Mouse (Mus musculus) cerebellum, postnatal 25 days (tissue): ENCODE results near the gene Bicd1.
A peak's percentile ranks its signal among the peaks of the same experiment; 100 is the strongest.
"Not testable (repeated sequence)": the region's sequence is repeated elsewhere in the genome, so short reads cannot be mapped to it uniquely, and the experiment has no call there.

ENCODE experiments used
- DNase-seq, 2 experiments: peaks; one replicate each; pipeline ENCODE4 v3.0.0; 2021; ENCODE audit warnings: mixed read lengths in 2 of 2

The Bicd1 gene

GRCm38 (mm10) chr6:149408833-149409332 is at the start of gene Bicd1:
Gene Bicd1 (plus strand): TSS chr6:149408886.
- DNase-seq: peak; percentile 93 to 94

GRCm38 (mm10) chr6:149362533-149362932 is 46.2 kb upstream of the Bicd1 start:
- not testable (repeated sequence) for DNase-seq

GRCm38 (mm10) chr6:149365975-149366374 is 42.7 kb upstream of the Bicd1 start:
- DNase-seq: not testable (repeated sequence)

GRCm38 (mm10) chr6:149366403-149366802 is 42.3 kb upstream of the Bicd1 start:
- no peak for DNase-seq

GRCm38 (mm10) chr6:149374986-149375457 is 33.7 kb upstream of the Bicd1 start:
- peak; percentile 45 to 71 for DNase-seq

GRCm38 (mm10) chr6:149383531-149383930 is 25.2 kb upstream of the Bicd1 start:
- DNase-seq: no peak

GRCm38 (mm10) chr6:149386389-149386788 is 22.3 kb upstream of the Bicd1 start:
- DNase-seq: no peak

GRCm38 (mm10) chr6:149389626-149390025 is 19.1 kb upstream of the Bicd1 start:
- DNase-seq: not testable (repeated sequence)

GRCm38 (mm10) chr6:149399396-149399795 is 9.3 kb upstream of the Bicd1 start:
- DNase-seq: peak in 1 of 2 experiments; percentile 29

GRCm38 (mm10) chr6:149409341-149409740 is 655 bp downstream of the Bicd1 start:
- DNase-seq: peak; percentile 58 to 72

- DNase-seq: peak; percentile 34 to 42
Measured at GRCm38 (mm10) chr6:149409845-149410244, 1.2 kb downstream of the Bicd1 start.

- DNase-seq: peak; percentile 65 to 83
Measured at GRCm38 (mm10) chr6:149413256-149413655, 4.6 kb downstream of the Bicd1 start.

- no peak for DNase-seq
Measured at GRCm38 (mm10) chr6:149424748-149425147, 16.1 kb downstream of the Bicd1 start.

GRCm38 (mm10) chr6:149439140-149439539 is 30.5 kb downstream of the Bicd1 start:
- no peak for DNase-seq

- DNase-seq: peak in 1 of 2 experiments; percentile 22
Measured at GRCm38 (mm10) chr6:149442884-149443283, 34.2 kb downstream of the Bicd1 start.

- DNase-seq: no peak
Measured at GRCm38 (mm10) chr6:149445854-149446253, 37.2 kb downstream of the Bicd1 start.

- DNase-seq: no peak
Measured at GRCm38 (mm10) chr6:149457324-149457723, 48.6 kb downstream of the Bicd1 start.

GRCm38 (mm10) chr6:149460971-149461370 is 52.3 kb downstream of the Bicd1 start:
- no peak for DNase-seq

GRCm38 (mm10) chr6:149471477-149471876 is 62.8 kb downstream of the Bicd1 start:
- DNase-seq: peak in 1 of 2 experiments; percentile 12

GRCm38 (mm10) chr6:149472441-149472840 is 63.8 kb downstream of the Bicd1 start:
- peak; percentile 46 to 61 for DNase-seq

GRCm38 (mm10) chr6:149481868-149482267 is 73.2 kb downstream of the Bicd1 start:
- not testable (repeated sequence) for DNase-seq

- no peak for DNase-seq
Measured at GRCm38 (mm10) chr6:149494662-149495061, 86.0 kb downstream of the Bicd1 start.

- peak; percentile 50 to 69 for DNase-seq
Measured at GRCm38 (mm10) chr6:149495925-149496324, 87.2 kb downstream of the Bicd1 start.

- DNase-seq: peak; percentile 74 to 78
Measured at GRCm38 (mm10) chr6:149565720-149566498, 157.2 kb downstream of the Bicd1 start.
